24 mouse cellular contexts compared by ENCODE assay signal in genomic region chr13:70707158-70707854, GRCm38 (mm10).
"Had no signal": no experiment of that assay in that cellular context is flagged by ENCODE, and none has a peak within 500 bp of the region (broad histone marks: within the 10 kb centered on the region; RNA-seq: fewer than 3 reads in every experiment).

No protein-coding gene starts in this region.

- H3K4me1 ChIP-seq: lung, embryonic 15.5 days; megakaryocyte, embryonic 14.5 days; midbrain, embryonic 10.5 days; midbrain, embryonic 13.5 days; neural tube, embryonic 12.5 days; neural tube, embryonic 15.5 days; stomach, embryonic 15.5 days had no signal

- DNase-seq: kidney, adult 18-20 months; kidney, adult 9 months; kidney, postnatal 14 days; kidney, postnatal 4 days; layer of hippocampus, adult 9-11 months; layer of hippocampus, postnatal 36 days; lung, adult 18-20 months; lung, postnatal 10 days; lung, postnatal 36 days; right cerebral cortex, adult 18-20 months; right cerebral cortex, postnatal 14 days; spleen, adult 18-20 months; thymus, postnatal 36 days had no signal

- H3K9ac ChIP-seq: intestine, embryonic 15.5 days; lung, embryonic 15.5 days; midbrain, embryonic 13.5 days; neural tube, embryonic 12.5 days; neural tube, embryonic 15.5 days; stomach, embryonic 15.5 days had no signal

- H3K36me3 ChIP-seq: intestine, embryonic 15.5 days; lung, embryonic 15.5 days; midbrain, embryonic 10.5 days; midbrain, embryonic 13.5 days; neural tube, embryonic 12.5 days; neural tube, embryonic 15.5 days; stomach, embryonic 15.5 days had no signal

- H3K27ac ChIP-seq: intestine, embryonic 15.5 days; layer of hippocampus, adult 2 months; left cerebral cortex, adult 2 months; lung, embryonic 15.5 days; midbrain, embryonic 10.5 days; midbrain, embryonic 13.5 days; neural tube, embryonic 12.5 days; neural tube, embryonic 15.5 days; stomach, embryonic 15.5 days had no signal

- H3K4me3 ChIP-seq: intestine, embryonic 15.5 days; layer of hippocampus, adult 2 months; left cerebral cortex, adult 2 months; lung, embryonic 15.5 days; megakaryocyte, embryonic 14.5 days; midbrain, embryonic 10.5 days; midbrain, embryonic 13.5 days; neural tube, embryonic 12.5 days; neural tube, embryonic 15.5 days; stomach, embryonic 15.5 days had no signal

- H3K27me3 ChIP-seq: intestine, embryonic 15.5 days; lung, embryonic 15.5 days; megakaryocyte, embryonic 14.5 days; midbrain, embryonic 13.5 days; neural tube, embryonic 12.5 days; neural tube, embryonic 15.5 days; stomach, embryonic 15.5 days had no signal

- ATAC-seq: intestine, embryonic 15.5 days; midbrain, embryonic 13.5 days; midbrain, embryonic 16.5 days had no signal

- H3K9me3 ChIP-seq: intestine, embryonic 15.5 days; lung, embryonic 15.5 days; midbrain, embryonic 10.5 days; midbrain, embryonic 13.5 days; neural tube, embryonic 12.5 days; neural tube, embryonic 15.5 days; stomach, embryonic 15.5 days had no signal

- H3K4me2 ChIP-seq: intestine, embryonic 15.5 days; lung, embryonic 15.5 days; midbrain, embryonic 13.5 days; neural tube, embryonic 12.5 days; neural tube, embryonic 15.5 days; stomach, embryonic 15.5 days had no signal
